Mouse (Mus musculus) embryo, embryonic 10 days (tissue): ENCODE measurements around the gene Gtf3c5.
A peak's percentile ranks its signal among the peaks of the same experiment; 100 is the strongest.

ENCODE experiments used
- DNase-seq: peaks from one replicate; pipeline ENCODE4 v3.0.0-alpha.2; 2015; ENCODE audit warnings: low spot score

Gene Gtf3c5

DNA sequence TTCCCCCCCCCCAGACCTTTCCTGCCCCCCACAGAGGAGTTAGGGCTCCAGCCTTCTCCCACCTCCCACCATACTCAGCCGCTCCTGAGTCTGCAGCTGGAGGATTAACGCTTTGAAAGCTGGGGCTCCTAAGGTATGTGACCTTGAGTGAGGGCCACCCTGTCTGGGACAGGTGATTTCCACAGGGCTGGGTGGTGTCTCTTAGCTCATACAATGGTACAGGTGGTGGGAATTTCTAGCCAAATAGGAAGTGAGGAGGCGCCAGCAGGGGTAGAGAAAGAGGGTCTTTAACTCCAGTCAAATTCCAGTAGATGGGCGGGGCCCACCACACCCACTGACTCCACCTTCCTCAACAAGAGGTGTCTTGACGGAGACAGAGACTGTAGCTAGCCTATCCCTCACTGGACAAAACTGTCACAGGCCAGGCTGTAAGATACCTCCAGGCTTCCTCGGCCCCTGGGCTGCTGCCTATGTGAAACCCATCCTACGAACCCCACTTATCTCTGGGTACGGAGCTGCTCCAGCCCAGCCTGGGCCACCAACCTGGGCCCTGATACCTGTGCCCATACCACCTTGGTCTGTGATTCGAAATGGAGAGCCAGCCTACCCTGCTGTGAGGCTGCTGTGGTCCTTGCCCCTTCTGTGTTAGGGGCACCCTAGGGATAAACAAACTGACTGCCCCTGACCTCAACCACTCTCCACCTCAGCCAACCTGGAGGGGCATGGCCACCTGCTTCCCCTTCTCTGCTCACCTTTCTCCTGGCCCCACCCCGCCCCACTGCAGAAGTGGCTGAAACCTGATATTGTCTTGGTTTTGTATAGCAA, 24.0 kb upstream of the Gtf3c5 start:
- DNase-seq = no peak

DNA sequence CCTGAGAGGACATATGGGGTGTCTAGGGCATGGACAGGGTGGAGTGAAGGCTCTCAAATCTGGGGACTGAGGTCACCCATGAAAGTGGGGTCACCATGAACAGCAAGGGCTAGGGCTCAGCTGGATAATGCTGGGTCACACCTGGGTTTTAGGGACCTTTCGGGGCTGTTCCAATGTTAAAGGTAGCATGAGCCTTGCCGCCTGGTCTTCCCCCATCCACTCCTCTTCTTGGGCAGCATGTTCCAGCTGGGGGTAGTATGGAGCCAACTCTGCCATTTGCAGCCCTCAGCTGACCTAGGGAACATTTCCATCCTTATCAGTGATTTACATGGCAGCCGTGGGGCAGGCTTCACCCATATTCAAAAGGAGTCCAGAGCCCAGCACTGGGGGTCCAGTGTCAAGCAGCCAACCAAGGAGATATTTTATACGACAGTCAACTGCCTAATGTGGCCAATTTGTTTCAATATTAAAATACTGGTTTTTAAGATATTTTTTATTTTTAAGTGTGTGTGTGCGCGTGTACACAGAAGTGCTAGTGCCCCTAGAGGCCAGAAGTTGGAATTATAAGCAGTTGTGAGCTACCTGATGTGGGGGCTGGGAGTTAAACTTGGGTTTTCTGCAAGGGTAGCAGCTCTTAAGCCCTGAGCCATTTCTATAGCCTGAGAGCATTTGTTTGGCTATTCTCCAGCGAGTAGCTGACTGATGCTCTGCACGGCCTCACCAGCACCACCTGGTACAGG, 23.2 kb upstream of the Gtf3c5 start:
- no peak for DNase-seq

- DNase-seq = no peak
Observed at GRCm38 (mm10) chr2:28605789-28606541, 22.4 kb upstream of the Gtf3c5 start.

- no peak for DNase-seq
Observed at GRCm38 (mm10) chr2:28603542-28603941, 20.0 kb upstream of the Gtf3c5 start.

- DNase-seq = no peak
Observed at GRCm38 (mm10) chr2:28601720-28602590, 18.4 kb upstream of the Gtf3c5 start.

- no peak for DNase-seq
Observed at GRCm38 (mm10) chr2:28599569-28599900, 16.0 kb upstream of the Gtf3c5 start.

- no peak for DNase-seq
Observed at GRCm38 (mm10) chr2:28598692-28599568, 15.4 kb upstream of the Gtf3c5 start.

GRCm38 (mm10) chr2:28597733-28598547, 14.4 kb upstream of the Gtf3c5 start:
- no peak for DNase-seq

- DNase-seq = no peak
Observed at GRCm38 (mm10) chr2:28596998-28597397, 13.4 kb upstream of the Gtf3c5 start.

GRCm38 (mm10) chr2:28596021-28596420, 12.5 kb upstream of the Gtf3c5 start:
- no peak for DNase-seq

DNA sequence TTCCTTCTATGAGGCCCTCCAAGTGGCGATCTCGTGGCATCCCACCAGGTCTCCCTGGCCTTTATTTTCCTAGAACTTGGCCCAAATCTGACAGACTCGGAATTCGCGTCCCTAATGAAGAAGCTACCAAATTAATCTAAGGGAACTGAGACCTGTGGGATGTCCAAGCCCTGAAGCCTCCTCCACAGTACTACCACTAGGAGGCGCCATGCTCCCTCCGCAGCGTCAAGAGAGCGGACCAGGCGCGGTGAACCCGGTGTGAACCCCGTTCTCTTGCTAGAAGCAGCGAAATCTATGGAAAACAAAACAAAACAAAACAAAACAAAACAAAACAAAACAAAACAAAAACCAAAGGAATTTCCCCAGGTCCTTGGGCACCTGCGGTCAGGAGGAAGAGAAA, 9.3 kb upstream of the Gtf3c5 start:
- peak; percentile 84 for DNase-seq

DNA sequence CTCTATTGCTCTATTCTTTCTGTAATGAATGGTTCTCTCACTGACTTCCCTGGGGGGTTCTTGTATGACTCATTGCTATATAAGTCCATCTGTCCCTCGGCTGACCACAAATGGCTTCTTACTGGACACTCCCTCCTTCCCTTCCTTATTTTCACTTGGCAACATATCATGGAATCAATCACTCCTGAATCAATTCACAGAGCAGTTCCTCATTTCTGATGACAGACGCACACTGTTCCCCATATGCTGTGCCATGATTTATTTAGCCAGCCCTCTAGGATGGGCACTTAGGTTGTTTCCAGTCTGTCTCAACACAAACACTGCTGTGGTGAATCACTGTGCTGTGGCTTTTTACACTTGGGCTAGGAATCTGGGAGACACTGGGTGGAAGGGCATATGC, 7.9 kb upstream of the Gtf3c5 start:
- DNase-seq = no peak

DNA sequence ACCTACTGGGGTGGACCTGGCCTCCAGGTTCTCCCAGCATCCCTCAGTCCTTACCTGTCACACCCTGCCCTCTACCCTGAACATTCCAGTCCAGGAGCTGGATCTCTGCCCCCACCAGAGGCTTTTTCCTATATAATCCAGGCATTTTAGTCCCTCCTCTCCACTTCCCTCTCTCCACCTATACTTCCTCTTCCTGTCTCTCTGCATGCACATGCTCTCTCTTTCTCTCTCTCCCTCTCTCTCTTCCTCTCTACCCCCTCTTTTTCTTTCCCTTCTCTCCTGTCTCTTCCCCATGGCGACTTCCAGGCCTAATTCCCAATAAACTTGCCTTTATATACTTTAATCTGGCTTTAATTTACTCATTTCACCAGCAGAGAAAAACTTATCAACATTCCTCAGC, 5.0 kb upstream of the Gtf3c5 start:
- DNase-seq = no peak

- no peak for DNase-seq
Observed at GRCm38 (mm10) chr2:28585730-28586129, 2.2 kb upstream of the Gtf3c5 start.

- DNase-seq = peak; percentile 95
Observed at GRCm38 (mm10) chr2:28585043-28585571, 1.6 kb upstream of the Gtf3c5 start.

DNA sequence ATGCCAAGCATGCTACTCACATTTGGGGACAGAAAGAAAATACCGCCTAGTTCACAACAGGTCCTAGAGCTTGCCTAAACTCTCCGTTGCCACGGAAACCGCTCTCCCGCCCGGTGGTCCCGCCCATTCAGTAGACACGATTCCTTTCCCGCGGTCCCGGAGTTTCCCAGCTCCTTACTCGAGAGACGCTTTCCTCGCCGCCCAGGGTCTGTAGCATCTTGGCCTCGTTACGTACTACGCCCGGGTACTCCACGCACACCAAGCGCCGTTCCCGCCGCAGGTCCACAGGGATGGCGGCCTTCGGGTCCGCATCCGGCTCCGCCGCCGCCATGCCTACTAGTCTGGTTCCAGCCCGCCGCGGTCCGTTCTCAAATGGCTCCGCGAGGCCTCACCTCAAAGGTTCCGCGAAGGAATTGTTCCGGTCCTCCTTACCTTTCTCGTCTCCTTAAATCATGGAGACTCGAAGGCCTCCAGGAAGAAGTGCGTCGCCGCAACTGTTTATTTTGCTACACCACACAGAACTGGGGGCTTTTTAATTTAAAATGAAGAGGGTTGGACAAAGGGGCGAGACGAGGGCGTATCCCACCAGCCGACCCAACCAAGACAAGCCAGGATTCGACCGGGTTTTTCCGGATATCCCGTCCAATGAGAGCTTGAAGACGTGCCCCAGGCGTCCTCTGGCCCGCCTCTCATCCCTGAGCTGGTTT, 751 bp downstream of the Gtf3c5 start:
- DNase-seq = peak; percentile 91

- no peak for DNase-seq
Observed at GRCm38 (mm10) chr2:28578003-28578402, 5.5 kb downstream of the Gtf3c5 start.

DNA sequence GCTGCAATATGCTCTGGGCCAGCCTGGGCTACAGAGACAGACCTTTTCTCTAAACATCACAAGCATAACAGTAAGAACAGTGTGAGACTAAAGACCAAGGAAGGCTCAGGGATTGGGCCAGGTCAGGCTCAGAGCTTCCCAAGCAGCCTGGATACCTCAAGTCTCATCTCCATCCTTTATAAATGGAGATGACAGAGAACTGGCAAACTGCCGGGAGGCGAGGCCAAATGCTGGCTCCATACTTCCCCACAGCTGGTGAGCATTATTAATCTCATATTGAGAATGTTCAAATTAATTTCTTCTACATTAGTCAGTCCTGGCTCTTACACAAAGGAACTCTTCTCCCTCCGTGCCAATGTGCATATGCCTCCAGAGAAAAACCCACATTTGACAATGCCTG, 6.7 kb downstream of the Gtf3c5 start:
- no peak for DNase-seq

DNA sequence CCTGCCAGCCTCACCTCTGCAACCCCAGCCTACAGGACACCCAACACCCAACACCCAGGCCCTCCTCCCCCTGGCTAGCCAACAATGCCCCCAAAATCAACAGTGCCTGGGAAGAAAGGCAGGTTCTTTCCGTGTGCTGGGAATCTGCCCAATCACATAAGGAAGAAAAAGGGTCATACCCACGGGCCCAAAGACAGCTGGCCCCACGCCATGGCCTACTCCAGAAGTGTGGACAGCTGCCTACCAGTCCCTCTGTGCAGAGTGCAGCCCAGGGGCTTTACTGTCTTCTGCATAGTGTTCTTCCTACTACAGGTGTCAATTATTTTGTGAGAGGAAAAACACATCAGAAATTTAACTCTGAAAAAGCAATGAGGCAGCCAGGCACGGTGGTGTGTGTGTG, 8.2 kb downstream of the Gtf3c5 start:
- no peak for DNase-seq
